Mouse (Mus musculus) MEL (cell line): ENCODE measurements at regions not wholly inside any gene's neighbourhood (a gene's known extent, or its start where the extent isn't known, plus 50 kb on each side); places are given as distances from the start of the nearest gene placed in this dataset.

Experiments used
- CHD1 ChIP-seq: IDR thresholded peaks from 2 replicates; pipeline ENCODE4 v1.6.1; 2012; ENCODE audit warnings: low read depth, mild to moderate bottlenecking, inconsistent platforms, low read length, improper control_type of control experiment
- CHD2 ChIP-seq: IDR thresholded peaks from 2 replicates; pipeline ENCODE4 v1.6.1; 2011; ENCODE audit warnings: low read length, improper control_type of control experiment
- CTCF ChIP-seq, 3 experiments: IDR thresholded peaks in 2 of 3; conservative IDR thresholded peaks in 1 of 3; 2 replicates each; pipeline ENCODE4 v1.5.1; 2011 to 2012; ENCODE audit warnings: low read length in 3 of 3, low read depth in 2 of 3, mild to moderate bottlenecking in 2 of 3, improper control_type of control experiment in 1 of 3, inconsistent platforms in 1 of 3, mixed read lengths in 1 of 3, moderate library complexity in 1 of 3; ENCODE audit not compliant: control insufficient read depth in 1 of 3, insufficient read depth in 1 of 3, poor library complexity in 1 of 3, severe bottlenecking in 1 of 3
- ELF1 ChIP-seq: IDR thresholded peaks from 2 replicates; pipeline ENCODE4 v1.6.1; 2014; ENCODE audit warnings: low read depth, mild to moderate bottlenecking, inconsistent platforms, low read length, improper control_type of control experiment, moderate library complexity
- EP300 ChIP-seq, 2 experiments: IDR thresholded peaks; 2 replicates each; pipeline ENCODE4 v1.6.1; 2011; ENCODE audit warnings: improper control_type of control experiment in 2 of 2, low read length in 2 of 2, low read depth in 1 of 2, mild to moderate bottlenecking in 1 of 2
- GATA1 ChIP-seq: IDR thresholded peaks from 2 replicates; pipeline ENCODE4 v1.6.1; 2011; ENCODE audit warnings: low read depth, low read length, improper control_type of control experiment
- HCFC1 ChIP-seq: IDR thresholded peaks from 2 replicates; pipeline ENCODE4 v1.6.1; 2012; ENCODE audit warnings: low read depth, mild to moderate bottlenecking, inconsistent platforms, low read length, improper control_type of control experiment, moderate library complexity
- KAT2A ChIP-seq: conservative IDR thresholded peaks from 2 replicates; pipeline ENCODE4 v1.6.1; 2012; ENCODE audit warnings: low read depth, low read length, improper control_type of control experiment, inconsistent platforms
- MAX ChIP-seq: IDR thresholded peaks from 2 replicates; pipeline ENCODE4 v1.6.1; 2011; ENCODE audit warnings: low read length, improper control_type of control experiment
- POLR2A ChIP-seq, 2 experiments: IDR thresholded peaks; 2 replicates each; pipeline ENCODE4 v1.6.1; 2011 to 2012; ENCODE audit warnings: low read length in 2 of 2, mild to moderate bottlenecking in 2 of 2, control low read depth in 1 of 2, improper control_type of control experiment in 1 of 2, low read depth in 1 of 2, moderate library complexity in 1 of 2; ENCODE audit not compliant: control insufficient read depth in 1 of 2, insufficient read depth in 1 of 2, poor library complexity in 1 of 2
- RAD21 ChIP-seq: IDR thresholded peaks from 2 replicates; pipeline ENCODE4 v1.6.1; 2011; ENCODE audit warnings: mild to moderate bottlenecking, low read depth, low read length, improper control_type of control experiment
- UBTF ChIP-seq: IDR thresholded peaks from 2 replicates; pipeline ENCODE4 v1.6.1; 2012; ENCODE audit warnings: low read depth, mild to moderate bottlenecking, inconsistent platforms, low read length, improper control_type of control experiment, moderate library complexity, borderline replicate concordance; ENCODE audit not compliant: insufficient read depth

- TF ChIP-seq HCFC1 (no peak), EP300 (IDR thresholded peaks at IDR 0.05; ENCODE audit: low read depth in 1 of 2, low read length in 2 of 2) (no peak), KAT2A (no peak), RAD21 (no peak), CTCF (IDR thresholded peaks at IDR 0.05 in 2 of 3, conservative IDR thresholded peaks at IDR 0.05 in 1 of 3; ENCODE audit: control insufficient read depth in 1 of 3, insufficient read depth in 1 of 3, low read depth in 2 of 3, low read length in 3 of 3, poor library complexity in 1 of 3, severe bottlenecking in 1 of 3) (no peak), GATA1 (no peak), ELF1 (no peak), POLR2A (IDR thresholded peaks at IDR 0.05; ENCODE audit: control insufficient read depth in 1 of 2, insufficient read depth in 1 of 2, low read depth in 1 of 2, low read length in 2 of 2, poor library complexity in 1 of 2) (no peak), UBTF (no peak), MAX (no peak), CHD1 (no peak), CHD2 (no peak)
Observed at GRCm38 (mm10) chr13:43919781-43920420, 135.3 kb downstream of the Cd83 start.
